Mouse (Mus musculus): ENCODE measurements at regions not wholly inside any gene's neighbourhood (a gene's known extent, or its start where the extent isn't known, plus 50 kb on each side); places are given as distances from the start of the nearest gene placed in this dataset.

DNA sequence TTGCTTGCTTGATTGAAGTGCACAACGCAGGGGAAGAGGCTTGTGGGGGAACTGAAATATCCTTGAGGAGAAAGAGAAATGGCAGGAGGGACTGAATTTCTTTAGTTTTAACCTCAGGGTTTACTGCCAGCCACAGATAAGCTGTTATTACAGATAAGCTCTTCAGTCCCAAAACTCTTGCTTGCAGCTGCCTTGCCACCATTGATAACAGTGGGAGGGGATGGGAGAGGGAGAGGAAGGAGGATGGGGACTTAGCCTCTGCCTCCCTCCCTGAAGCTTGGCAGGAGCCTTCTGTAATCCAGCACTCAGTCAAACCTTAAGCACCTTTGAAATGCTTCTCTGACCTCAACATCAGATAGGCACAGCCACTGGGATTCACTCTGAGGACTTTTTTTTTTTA is 471.4 kb upstream of the Lsamp start:
- in situ Hi-C loops (cut with MboI, MseI), result no loop called here

DNA sequence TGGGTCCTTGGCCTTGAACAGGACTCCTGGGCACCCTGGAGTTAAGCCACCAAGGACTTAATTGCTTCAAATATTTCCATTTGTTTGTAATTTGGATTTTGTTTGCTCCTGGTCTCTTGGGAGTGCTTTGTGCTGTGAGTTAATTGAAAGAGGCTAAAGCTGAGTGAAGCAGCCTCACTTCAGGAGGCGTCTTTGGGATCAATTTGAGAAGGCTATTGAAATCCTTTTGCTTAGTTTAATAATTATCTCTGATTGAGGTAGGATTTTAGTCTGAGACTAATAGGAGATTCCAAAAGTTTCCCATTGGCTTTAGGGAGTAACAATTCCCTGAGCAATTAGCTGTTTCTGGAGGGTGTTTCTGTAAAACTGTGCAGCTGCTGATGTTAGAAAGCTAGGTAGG is 470.5 kb upstream of the Lsamp start:
- in situ Hi-C loops (cut with MboI, MseI), result no loop called here

DNA sequence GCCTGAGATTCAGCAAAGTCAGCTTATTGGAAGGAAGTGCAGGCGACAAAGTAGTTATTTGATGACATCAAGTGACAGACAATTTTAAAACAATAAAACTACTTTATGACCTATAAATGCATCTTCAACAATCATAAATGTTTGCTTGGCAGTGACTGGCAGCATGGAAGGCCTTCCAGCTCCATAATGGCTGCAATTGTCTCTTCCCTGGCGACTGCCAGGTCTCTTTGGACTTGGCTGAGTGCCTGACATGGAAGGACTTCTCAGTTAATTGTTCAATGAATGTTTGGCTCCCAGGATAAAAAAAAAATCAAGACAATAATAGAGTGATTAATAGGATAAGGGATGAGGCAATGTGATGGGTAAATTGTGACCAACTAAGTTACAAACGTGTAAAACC is 453.1 kb upstream of the Lsamp start:
- in situ Hi-C loops (cut with MboI, MseI), result loop anchor here in 1 of 2 experiments (25.0 kb wide), 1 partner anchor 1494 kb away; no protein-coding TSS in a partner anchor

DNA sequence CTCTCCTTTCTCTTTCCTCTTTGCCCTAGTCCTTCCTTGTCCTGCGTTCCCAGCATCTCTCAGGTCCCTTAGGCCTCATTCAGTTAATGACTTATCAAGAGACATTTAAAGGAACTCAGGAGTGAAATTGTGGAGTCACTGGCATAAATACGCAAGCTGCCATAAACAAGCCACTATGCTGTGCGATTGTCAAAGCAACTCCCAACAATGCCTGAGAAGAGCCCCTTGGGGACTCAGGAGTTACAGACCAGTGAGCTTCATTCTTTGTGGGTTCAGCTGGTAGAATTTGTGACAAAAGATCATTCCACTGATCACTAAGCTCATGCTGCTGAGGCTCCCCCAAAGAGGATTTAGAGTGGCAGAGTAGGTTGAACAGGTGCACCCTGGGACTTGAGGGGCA is 451.4 kb upstream of the Lsamp start:
- in situ Hi-C loops (cut with MboI, MseI), result loop anchor here in 1 of 2 experiments (25.0 kb wide), 1 partner anchor 1495 kb away; no protein-coding TSS in a partner anchor

- in situ Hi-C loops (cut with MboI, MseI), result loop anchor here in 1 of 2 experiments (25.0 kb wide), 1 partner anchor 1496 kb away; no protein-coding TSS in a partner anchor
These were observed 450.8 kb upstream of the Lsamp start for GRCm38 (mm10) chr16:39533351-39533750.

- in situ Hi-C loops (cut with MboI, MseI), result no loop called here
These were observed 430.8 kb upstream of the Lsamp start for GRCm38 (mm10) chr16:39553316-39553715.

DNA sequence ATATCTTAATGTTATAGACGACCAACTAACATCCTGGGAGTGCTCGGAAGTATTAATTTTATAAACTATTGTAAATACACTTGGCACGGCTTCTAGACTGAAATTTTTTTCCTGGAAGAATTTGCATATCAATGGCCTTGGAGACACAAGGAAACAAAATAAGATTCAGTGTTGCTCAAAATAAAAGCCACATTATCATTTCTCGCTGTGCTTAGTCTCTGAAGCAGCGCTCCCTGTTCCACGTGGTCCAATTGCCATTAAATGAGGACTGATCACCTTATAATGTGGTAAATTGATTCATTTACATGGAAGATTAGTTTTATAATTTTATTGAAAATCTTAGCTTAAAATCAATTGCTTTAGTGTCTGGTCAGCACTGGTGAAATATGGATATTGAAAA is 407.5 kb upstream of the Lsamp start:
- in situ Hi-C loops (cut with MboI, MseI), result no loop called here

DNA sequence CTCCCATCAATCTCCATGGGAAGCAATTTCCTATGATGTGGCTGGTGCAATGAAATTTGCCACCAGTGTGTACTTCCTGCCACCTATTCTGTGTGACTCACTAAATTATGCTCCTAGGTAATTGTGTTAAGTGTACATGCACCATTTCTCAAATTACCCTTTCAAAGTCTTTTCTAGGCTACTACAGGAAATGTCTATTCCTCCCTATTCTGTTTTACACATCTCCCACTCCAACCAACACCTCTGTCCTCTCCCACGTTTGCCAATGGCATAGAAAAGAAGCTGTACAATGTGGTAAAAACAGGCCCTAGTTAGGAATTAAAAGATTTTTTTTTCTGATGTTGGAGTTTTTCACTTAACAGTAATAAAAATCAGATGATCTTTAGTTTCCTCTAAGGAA is 404.5 kb upstream of the Lsamp start:
- in situ Hi-C loops (cut with MboI, MseI), result no loop called here
